Mouse (Mus musculus) forebrain, embryonic 16.5 days (tissue): ENCODE results near the gene Il15. TPM values are rescaled to one million over a fixed set of nuclear protein-coding genes. Genes with fewer than 3 reads are reported as not detected.

Experiments
- ATAC-seq: fragments of 200-750 bp; cut with Nextera tagmentation; 2 replicates; pipeline ENCODE4 v1.8.0; 2017; ENCODE audit warnings: mild to moderate bottlenecking, moderate library complexity
- H3K27ac ChIP-seq: fragments of 300-500 bp; sonication (generic); 2 replicates; pipeline ENCODE4 v1.5.1; 2014; ENCODE audit warnings: low read length, control low read depth
- H3K27me3 ChIP-seq: fragments of 300-500 bp; sonication (generic); replicated peaks from 2 replicates; pipeline ENCODE4 v1.6.1; 2014; ENCODE audit warnings: low read length; ENCODE audit not compliant: control insufficient read depth, insufficient read depth
- H3K36me3 ChIP-seq: fragments of 300-500 bp; sonication (generic); 2 replicates; pipeline ENCODE4 v1.6.1; 2014; ENCODE audit not compliant: control insufficient read depth, insufficient read depth
- H3K4me1 ChIP-seq: fragments of 300-500 bp; sonication (generic); replicated peaks from 2 replicates; pipeline ENCODE4 v1.6.1; 2014; ENCODE audit warnings: low read length; ENCODE audit not compliant: control insufficient read depth, insufficient read depth
- H3K4me2 ChIP-seq: fragments of 300-500 bp; sonication (generic); 2 replicates; pipeline ENCODE4 v1.6.1; 2014; ENCODE audit warnings: mild to moderate bottlenecking, low read length, control low read depth
- H3K4me3 ChIP-seq: fragments of 300-500 bp; sonication (generic); replicated peaks from 2 replicates; pipeline ENCODE4 v1.5.1; 2014; ENCODE audit warnings: mild to moderate bottlenecking, low read length, control low read depth
- H3K9ac ChIP-seq: fragments of 300-500 bp; sonication (generic); replicated peaks from 2 replicates; pipeline ENCODE4 v1.6.1; 2014; ENCODE audit warnings: low read depth, low read length, control low read depth
- H3K9me3 ChIP-seq: fragments of 300-500 bp; sonication (generic); 2 replicates; pipeline ENCODE4 v1.6.1; 2016; ENCODE audit warnings: low read length; ENCODE audit not compliant: control insufficient read depth
- WGBS: fragments of 180-500 bp; shearing (Covaris S2); extraction: QIAGEN DNeasy Blood & Tissue Kit; methylation state at CpG from one replicate; pipeline ENCODE4 v1.1.7; 2014; 5-methylcytosine and 5-hydroxymethylcytosine counted together
- polyA plus RNA-seq: library from polyadenylated mRNA; unstranded; fragments of >200 nt; fragmentation: Nextera tagmentation; extraction: Ambion mirVana; gene quantifications from 2 replicates; pipeline ENCODE4 v1.2.1, GENCODE M21; 2015

Il15 gene
- polyA plus RNA-seq, 1 experiment from 2014 or later, result 1.6 TPM

GRCm38 (mm10) chr8:82331675-82332234 is 71.3 kb downstream of the Il15 start:
- H3K4me2 ChIP-seq, result no peak overlapping the region
- peaks cover 2% of the 10 kb centered on the region; the same call in 1 of the 2 replicates for H3K4me1 ChIP-seq
- H3K27ac ChIP-seq, result no peak overlapping the region
- no peak overlapping the region for H3K9ac ChIP-seq
- peak; percentile 75 for ATAC-seq
- no peak overlapping the region for H3K4me3 ChIP-seq
- H3K36me3 ChIP-seq, result no peaks in the 10 kb centered on the region
- no peaks in the 10 kb centered on the region for H3K9me3 ChIP-seq
- 73% methylated on average over 8 of the region's 8 CpGs for WGBS
- no peaks in the 10 kb centered on the region for H3K27me3 ChIP-seq

GRCm38 (mm10) chr8:82327986-82328652 is 74.9 kb downstream of the Il15 start:
- Histone ChIP-seq H3K4me1 (peaks cover 2% of the 10 kb centered on the region; the same call in 1 of the 2 replicates), H3K4me3 (no peak overlapping the region), H3K27me3 (no peaks in the 10 kb centered on the region), H3K9me3 (no peaks in the 10 kb centered on the region), H3K36me3 (no peaks in the 10 kb centered on the region), H3K4me2 (no peak overlapping the region), H3K27ac (no peak overlapping the region), H3K9ac (no peak overlapping the region)
- WGBS, result 50% methylated on average over 2 of the region's 2 CpGs
- no peak for ATAC-seq

- Histone ChIP-seq H3K4me3 (no peak overlapping the region), H3K9ac (no peak overlapping the region), H3K27ac (no peak overlapping the region), H3K4me1 (no peaks in the 10 kb centered on the region), H3K9me3 (no peaks in the 10 kb centered on the region), H3K4me2 (no peak overlapping the region), H3K27me3 (no peaks in the 10 kb centered on the region), H3K36me3 (no peaks in the 10 kb centered on the region)
- WGBS, result 94% methylated on average over 1 of the region's 1 CpGs
- ATAC-seq, result no peak
Measured at GRCm38 (mm10) chr8:82326061-82326460, 77.0 kb downstream of the Il15 start.

GRCm38 (mm10) chr8:82325586-82325985 is 77.4 kb downstream of the Il15 start:
- H3K36me3 ChIP-seq, result no peaks in the 10 kb centered on the region
- H3K9me3 ChIP-seq, result no peaks in the 10 kb centered on the region
- H3K9ac ChIP-seq, result no peak overlapping the region
- H3K27ac ChIP-seq, result no peak overlapping the region
- WGBS, result 89% methylated on average over 6 of the region's 6 CpGs
- H3K27me3 ChIP-seq, result no peaks in the 10 kb centered on the region
- H3K4me2 ChIP-seq, result no peak overlapping the region
- ATAC-seq, result no peak
- H3K4me3 ChIP-seq, result no peak overlapping the region
- no peaks in the 10 kb centered on the region for H3K4me1 ChIP-seq

- Histone ChIP-seq H3K4me1 (no peaks in the 10 kb centered on the region), H3K4me2 (no peak overlapping the region), H3K4me3 (no peak overlapping the region), H3K27me3 (no peaks in the 10 kb centered on the region), H3K9me3 (no peaks in the 10 kb centered on the region), H3K36me3 (no peaks in the 10 kb centered on the region), H3K9ac (no peak overlapping the region), H3K27ac (no peak overlapping the region)
- ATAC-seq, result no peak
- WGBS, result 86% methylated on average over 3 of the region's 3 CpGs
Measured at GRCm38 (mm10) chr8:82317446-82317845, 85.6 kb downstream of the Il15 start.

GRCm38 (mm10) chr8:82306424-82306823 is 96.6 kb downstream of the Il15 start:
- no peak overlapping the region for H3K4me3 ChIP-seq
- H3K9ac ChIP-seq, result no peak overlapping the region
- H3K4me1 ChIP-seq, result no peaks in the 10 kb centered on the region
- no peaks in the 10 kb centered on the region for H3K27me3 ChIP-seq
- H3K4me2 ChIP-seq, result no peak overlapping the region
- ATAC-seq, result no peak
- WGBS, result 20% methylated on average over 1 of the region's 1 CpGs
- no peak overlapping the region for H3K27ac ChIP-seq
- H3K9me3 ChIP-seq, result no peaks in the 10 kb centered on the region
- H3K36me3 ChIP-seq, result no peaks in the 10 kb centered on the region

- H3K27me3 ChIP-seq, result no peaks in the 10 kb centered on the region
- H3K27ac ChIP-seq, result no peak overlapping the region
- 89% methylated on average over 2 of the region's 2 CpGs for WGBS
- H3K4me3 ChIP-seq, result no peak overlapping the region
- no peak overlapping the region for H3K4me2 ChIP-seq
- H3K36me3 ChIP-seq, result no peaks in the 10 kb centered on the region
- ATAC-seq, result no peak
- H3K9me3 ChIP-seq, result no peaks in the 10 kb centered on the region
- no peaks in the 10 kb centered on the region for H3K4me1 ChIP-seq
- no peak overlapping the region for H3K9ac ChIP-seq
Measured at GRCm38 (mm10) chr8:82296256-82296655, 106.8 kb downstream of the Il15 start.

GRCm38 (mm10) chr8:82291659-82292058 is 111.4 kb downstream of the Il15 start:
- Histone ChIP-seq H3K4me3 (no peak overlapping the region), H3K27me3 (no peaks in the 10 kb centered on the region), H3K4me2 (no peak overlapping the region), H3K27ac (no peak overlapping the region), H3K36me3 (no peaks in the 10 kb centered on the region), H3K9ac (no peak overlapping the region), H3K9me3 (no peaks in the 10 kb centered on the region), H3K4me1 (no peaks in the 10 kb centered on the region)
- WGBS, result 90% methylated on average over 5 of the region's 5 CpGs
- ATAC-seq, result no peak

- Histone ChIP-seq H3K4me1 (no peaks in the 10 kb centered on the region), H3K9ac (no peak overlapping the region), H3K4me3 (no peak overlapping the region), H3K27ac (no peak overlapping the region), H3K4me2 (no peak overlapping the region), H3K9me3 (no peaks in the 10 kb centered on the region), H3K36me3 (no peaks in the 10 kb centered on the region), H3K27me3 (no peaks in the 10 kb centered on the region)
- ATAC-seq, result no peak
- WGBS, result 90% methylated on average over 3 of the region's 3 CpGs
Measured at GRCm38 (mm10) chr8:82285866-82286265, 117.2 kb downstream of the Il15 start.
